Mouse (Mus musculus) Patski (cell line): Measurements from ENCODE around the gene Dyrk2. TPM values are rescaled to one million over a fixed set of nuclear protein-coding genes. Genes with fewer than 3 reads are reported as not detected.
A peak's percentile ranks its signal among the peaks of the same experiment; 100 is the strongest.

Experiments used
- ATAC-seq: fragments of 100-300 bp; one replicate; pipeline ENCODE4 v1.8.0; 2021
- CTCF ChIA-PET: fragments of 350-600 bp; sonication (Branson Sonifier 250); formaldehyde crosslinking; loops from one replicate; lab custom pipeline; 2022; ENCODE audit warnings: inconsistent platforms; lab: Charles Lee
- POLR2A ChIA-PET: fragments of 350-600 bp; sonication (Branson Sonifier 250); formaldehyde crosslinking; loops from one replicate; lab custom pipeline; 2022; ENCODE audit warnings: antibody characterized with exemption, inconsistent platforms; lab: Charles Lee
- DNase-seq: peaks from one replicate; pipeline ENCODE4 v3.0.0-alpha.2; 2011; ENCODE audit warnings: low read depth, low spot score
- H3K27me3 ChIP-seq: fragments of 371-371 bp; one replicate; pipeline ENCODE4 v1.5.1; 2021
- CTCF ChIP-seq: fragments of 100-300 bp; IDR thresholded peaks from one replicate; pipeline ENCODE4 v1.5.1; 2021
- in situ Hi-C: fragments of 300-500 bp; cut with MboI; formaldehyde crosslinking; loops from 3 replicates; pipeline ENCODE4 v1.11.1; 2018; ENCODE audit warnings: low pct_unique_long_range_greater_than_20kb, mixed read lengths
- polyA plus RNA-seq: library from polyadenylated mRNA; unstranded; gene quantifications from one replicate; pipeline ENCODE4 v1.2.3, GENCODE M21; 2021

Dyrk2 gene
- polyA plus RNA-seq, 1 experiment from 2014 or later, result 19.7 TPM

DNA sequence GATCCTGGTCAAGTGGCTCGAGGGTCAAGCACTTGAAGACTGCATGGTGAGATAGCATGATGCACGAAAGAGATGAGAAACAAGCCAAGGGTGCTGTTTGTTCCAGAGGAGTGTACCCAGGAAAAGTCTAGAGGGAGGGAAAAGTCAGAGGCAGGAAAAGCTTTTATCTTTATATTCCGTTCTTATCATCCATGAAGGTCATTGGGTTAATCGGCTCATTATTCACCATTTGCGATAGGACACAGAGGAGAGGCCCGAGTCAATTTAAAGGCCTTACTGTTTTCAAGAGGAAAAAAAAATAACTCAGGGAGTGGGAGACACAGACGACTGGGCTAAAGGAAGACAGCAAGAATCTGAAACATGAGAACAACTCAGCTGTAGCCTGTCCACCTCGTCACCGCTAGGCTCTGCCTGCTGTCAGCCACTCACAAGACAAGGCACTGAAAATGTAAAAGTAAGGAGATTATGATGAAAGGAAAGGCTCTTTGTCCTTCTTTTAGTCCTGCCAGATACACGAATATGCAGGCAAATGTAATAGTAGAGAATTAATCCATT, 22.9 kb downstream of the Dyrk2 start:
- no peaks in the 10 kb centered on the region for H3K27me3 ChIP-seq
- in situ Hi-C loops, result no loop called here
- ChIA-PET CTCF (no interaction called here), POLR2A (no interaction called here)
- ATAC-seq (no peak), DNase-seq (no peak)
- no peak for TF ChIP-seq CTCF

DNA sequence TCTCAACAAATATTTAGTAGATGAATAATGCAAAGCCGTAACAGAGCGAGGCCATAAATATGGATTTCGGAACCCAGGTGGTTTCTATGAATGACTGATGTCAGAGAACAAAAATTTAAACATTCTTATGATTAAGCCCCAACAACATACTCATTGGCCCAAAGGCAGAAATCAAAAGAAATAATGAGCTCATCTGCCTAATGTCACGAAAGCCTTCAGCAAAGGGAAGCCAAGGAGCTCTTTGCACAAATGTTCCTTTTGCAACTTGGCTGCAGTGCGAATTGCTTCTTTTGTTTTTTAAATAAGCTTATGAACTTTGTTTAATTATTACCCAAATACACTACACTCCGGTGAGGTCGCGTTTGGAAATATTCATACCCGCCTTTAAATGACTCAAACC, 29.4 kb downstream of the Dyrk2 start:
- CTCF ChIA-PET, result interaction anchor here (1.1 to 1.2 kb wide), 2 partner anchors 10 to 12 kb away, joined by 3 to 4 read pairs; no protein-coding TSS in a partner anchor
- peak; percentile 81 for ATAC-seq
- DNase-seq, result peak; percentile 66
- POLR2A ChIA-PET, result no interaction called here
- no peak for TF ChIP-seq CTCF
- H3K27me3 ChIP-seq, result no peaks in the 10 kb centered on the region
- in situ Hi-C loops, result no loop called here

DNA sequence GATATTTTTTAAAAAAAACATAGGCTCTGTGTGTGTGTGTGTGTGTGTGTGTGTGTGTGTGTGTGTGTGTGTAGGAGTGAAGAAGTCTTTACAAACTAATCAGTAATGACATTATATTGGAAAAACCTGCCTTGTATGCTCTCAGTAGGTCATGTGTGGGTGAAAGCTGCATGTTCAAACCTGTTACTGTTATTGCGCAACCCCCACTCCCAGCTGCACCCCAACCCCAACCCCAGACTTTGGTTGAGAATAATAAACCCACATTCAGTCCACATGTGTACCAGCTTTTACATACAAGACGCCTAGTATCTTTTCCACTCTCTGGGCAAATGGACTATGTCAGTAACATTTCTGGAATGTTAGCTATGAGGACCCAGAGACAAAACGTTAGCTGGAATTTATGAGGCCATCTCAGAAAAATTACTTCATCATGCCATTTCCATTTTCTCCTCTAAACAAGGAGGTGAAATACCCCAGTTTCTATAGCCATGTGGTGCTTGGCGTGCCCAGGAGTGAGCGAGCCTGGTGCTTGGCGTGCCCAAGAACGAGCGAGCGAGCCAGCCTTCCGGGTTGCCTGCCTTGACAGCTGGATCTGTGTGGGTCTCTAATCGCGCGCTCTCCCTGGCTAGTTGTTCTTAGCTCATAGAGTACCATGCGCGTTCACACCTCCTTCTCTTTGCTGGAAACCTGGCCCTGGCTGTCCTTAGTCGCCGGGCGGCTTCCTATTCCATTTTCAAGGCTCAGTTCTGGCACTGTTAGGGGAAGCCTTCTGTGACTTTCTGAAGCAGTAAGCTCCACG, 30.5 kb downstream of the Dyrk2 start:
- in situ Hi-C loops, result no loop called here
- TF ChIP-seq CTCF, result no peak
- DNase-seq (no peak), ATAC-seq (peak; percentile 63)
- no peaks in the 10 kb centered on the region for H3K27me3 ChIP-seq
- POLR2A ChIA-PET, result no interaction called here
- CTCF ChIA-PET, result interaction anchor here (1.2 to 1.7 kb wide), 2 partner anchors 11 to 13 kb away, joined by 3 to 4 read pairs; no protein-coding TSS in a partner anchor

DNA sequence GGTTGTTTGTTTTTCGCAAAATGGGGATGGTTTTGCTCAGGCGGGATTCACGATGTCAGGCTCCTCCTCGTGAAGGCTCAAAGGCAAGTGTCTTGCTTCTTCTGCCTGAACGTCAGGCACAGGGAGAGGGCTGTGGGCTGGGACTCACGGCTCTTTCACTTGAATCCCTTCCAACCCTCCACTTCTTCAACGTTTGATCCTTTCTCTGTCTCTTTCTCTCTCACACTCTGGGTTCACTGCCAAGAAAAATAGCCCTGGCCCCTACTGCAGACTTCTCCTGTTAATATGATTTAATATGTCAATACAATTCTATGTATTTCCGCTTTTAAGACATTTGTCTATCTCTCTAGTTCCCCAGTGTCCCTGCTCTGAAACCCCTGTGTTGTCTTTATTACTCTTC, 32.4 kb downstream of the Dyrk2 start:
- in situ Hi-C loops, result no loop called here
- H3K27me3 ChIP-seq, result no peaks in the 10 kb centered on the region
- ATAC-seq (no peak), DNase-seq (no peak)
- ChIA-PET CTCF (no interaction called here), POLR2A (no interaction called here)
- TF ChIP-seq CTCF, result no peak

DNA sequence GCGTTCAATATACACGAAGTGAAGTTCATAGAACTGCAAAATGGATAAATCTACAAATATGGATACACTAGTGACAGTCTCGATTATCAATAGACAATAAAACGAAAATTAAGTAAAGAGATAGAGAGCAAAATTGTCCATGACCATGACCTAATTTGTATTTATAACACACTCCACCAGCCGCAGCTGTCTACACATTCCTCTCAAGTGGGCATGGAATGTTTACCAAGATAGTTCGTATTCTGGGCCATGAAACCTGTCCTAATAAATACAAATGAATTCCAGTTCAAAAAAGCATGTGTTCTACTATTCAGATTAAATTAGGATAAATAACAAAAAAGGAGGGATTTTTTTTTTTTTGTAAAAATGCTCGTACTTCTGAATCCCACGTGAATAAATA, 38.8 kb downstream of the Dyrk2 start:
- no peak for TF ChIP-seq CTCF
- DNase-seq (no peak), ATAC-seq (no peak)
- in situ Hi-C loops, result no loop called here
- CTCF ChIA-PET, result no interaction called here
- H3K27me3 ChIP-seq, result no peaks in the 10 kb centered on the region
- POLR2A ChIA-PET, result no interaction called here

DNA sequence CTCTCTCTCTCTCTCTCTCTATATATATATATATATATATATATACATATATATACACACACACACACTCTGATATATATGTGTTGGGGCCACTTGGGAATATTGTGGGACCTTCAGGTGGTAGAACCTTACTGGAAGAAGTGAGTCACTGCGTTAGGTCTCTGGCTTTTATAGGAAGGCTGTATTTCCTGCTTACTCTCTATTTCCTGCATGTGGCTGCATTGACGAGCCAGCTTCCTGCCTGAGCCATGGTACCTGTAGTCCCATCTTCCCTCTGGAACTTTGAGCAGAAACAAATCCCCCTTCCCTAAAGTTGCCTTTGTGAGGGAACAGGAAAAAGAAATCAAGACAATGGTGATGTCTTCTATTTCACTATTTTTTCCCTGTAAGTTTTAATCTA, 40.4 kb downstream of the Dyrk2 start:
- CTCF ChIA-PET, result no interaction called here
- in situ Hi-C loops, result no loop called here
- POLR2A ChIA-PET, result no interaction called here
- no peaks in the 10 kb centered on the region for H3K27me3 ChIP-seq
- DNase-seq (no peak), ATAC-seq (no peak)
- no peak for TF ChIP-seq CTCF

DNA sequence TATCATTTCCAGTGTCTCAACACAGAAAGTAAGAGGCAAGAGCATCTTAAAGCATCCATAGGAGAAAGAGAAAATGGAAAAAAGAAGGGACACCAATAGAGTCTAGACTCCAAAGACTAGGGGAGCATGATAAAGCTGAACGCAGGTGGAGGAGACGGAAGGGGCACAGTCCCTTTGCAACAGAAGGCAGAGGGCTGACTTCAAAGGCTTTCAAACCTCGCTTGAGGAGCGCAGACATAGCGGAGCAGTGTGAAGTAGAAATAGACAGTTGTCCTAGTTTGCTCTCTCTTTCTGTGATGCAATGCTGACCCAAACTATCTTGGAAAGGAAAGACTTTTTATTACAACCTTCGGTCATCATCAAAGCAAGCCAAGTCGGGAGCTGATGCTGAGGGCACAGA, 42.9 kb downstream of the Dyrk2 start:
- ChIA-PET POLR2A (no interaction called here), CTCF (interaction anchor here (1.5 kb wide), 1 partner anchor 12 kb away, joined by 4 read pairs; no protein-coding TSS in a partner anchor)
- in situ Hi-C loops, result no loop called here
- H3K27me3 ChIP-seq, result no peaks in the 10 kb centered on the region
- no peak for TF ChIP-seq CTCF
- no peak for ATAC-seq
- DNase-seq, result no peak

DNA sequence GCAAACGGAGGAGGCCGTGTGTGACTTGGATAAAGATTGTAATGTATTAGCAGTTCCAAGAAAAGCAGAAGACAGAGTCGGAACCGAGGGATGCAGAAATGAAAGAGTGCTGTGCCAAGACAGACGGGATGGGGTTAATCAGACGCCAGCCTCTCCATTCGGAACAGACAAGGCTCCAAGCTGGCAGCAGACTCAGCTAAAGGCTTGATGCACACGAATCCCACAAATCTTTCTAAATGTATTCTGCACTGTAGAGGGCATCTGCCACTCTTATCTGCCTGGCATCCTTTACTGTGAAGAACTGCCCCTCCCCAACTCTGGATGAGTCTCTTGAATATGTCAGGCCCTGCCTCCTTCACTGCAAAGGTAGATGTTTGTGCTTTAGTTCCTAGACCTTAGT, 45.2 kb downstream of the Dyrk2 start:
- ChIA-PET CTCF (no interaction called here), POLR2A (no interaction called here)
- no peak for TF ChIP-seq CTCF
- in situ Hi-C loops, result no loop called here
- DNase-seq, result no peak
- ATAC-seq, result no peak
- H3K27me3 ChIP-seq, result no peaks in the 10 kb centered on the region

DNA sequence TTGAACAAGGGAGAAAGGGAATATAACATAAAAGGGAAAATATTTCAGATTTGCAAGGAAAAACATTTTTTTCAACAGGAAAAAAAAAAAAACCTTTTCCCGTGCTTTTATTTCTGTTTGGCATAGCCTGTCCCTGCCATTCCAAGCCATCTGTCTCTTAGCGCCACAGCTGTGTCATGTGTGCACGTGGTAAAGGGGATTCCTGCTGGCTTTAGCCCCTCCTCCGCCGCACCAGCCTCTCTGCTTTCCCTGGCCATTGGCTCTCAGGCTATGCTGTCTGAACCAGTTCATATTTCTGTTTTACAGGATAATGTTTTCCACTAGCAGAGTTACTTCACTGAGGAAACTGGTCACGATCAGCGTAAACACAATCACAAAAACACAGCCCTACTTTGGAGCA, 49.1 kb downstream of the Dyrk2 start:
- no peak for TF ChIP-seq CTCF
- DNase-seq, result no peak
- in situ Hi-C loops, result no loop called here
- POLR2A ChIA-PET, result no interaction called here
- no peaks in the 10 kb centered on the region for H3K27me3 ChIP-seq
- CTCF ChIA-PET, result no interaction called here
- no peak for ATAC-seq

DNA sequence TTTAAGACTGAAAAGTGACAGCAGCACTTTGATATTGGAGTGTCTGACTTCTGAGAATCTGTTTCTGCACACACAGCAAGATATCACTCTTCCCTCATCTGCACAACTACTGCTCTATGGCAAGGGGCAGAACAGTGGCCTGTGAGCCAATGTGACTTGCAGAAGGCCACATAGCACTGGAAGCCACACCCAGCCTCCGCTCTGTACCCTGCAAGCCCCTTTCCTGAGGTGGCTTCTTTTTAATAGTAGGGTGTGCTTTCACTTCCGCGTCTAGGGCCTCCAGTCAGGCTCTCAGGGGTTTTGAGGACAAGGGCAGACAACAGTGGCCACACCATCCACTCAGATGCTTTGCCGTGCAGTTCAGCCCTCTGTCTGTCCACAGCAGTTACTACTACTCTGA, 50.2 kb downstream of the Dyrk2 start:
- in situ Hi-C loops, result no loop called here
- no peaks in the 10 kb centered on the region for H3K27me3 ChIP-seq
- ChIA-PET POLR2A (no interaction called here), CTCF (no interaction called here)
- ATAC-seq (no peak), DNase-seq (no peak)
- TF ChIP-seq CTCF, result no peak

DNA sequence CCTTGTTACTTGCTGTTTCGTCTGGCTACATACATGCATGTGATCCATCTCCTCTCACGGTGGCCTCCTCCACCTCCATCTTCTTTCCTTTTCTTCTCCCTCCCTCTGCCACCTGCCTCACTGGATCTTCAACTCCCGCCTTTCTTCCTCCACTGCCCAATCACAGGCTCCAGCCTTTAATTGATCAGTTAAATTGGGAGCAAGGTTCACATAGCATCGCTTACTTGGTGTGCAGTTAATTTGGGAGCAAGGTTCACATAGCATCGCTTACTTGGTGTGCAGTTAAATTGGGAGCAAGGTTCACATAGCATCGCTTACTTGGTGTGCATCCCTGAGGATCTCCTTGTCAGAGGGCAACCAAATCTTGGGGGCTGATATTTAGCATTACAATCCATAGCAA, 52.9 kb downstream of the Dyrk2 start:
- ATAC-seq, result no peak
- no peak for TF ChIP-seq CTCF
- DNase-seq, result no peak
- no peaks in the 10 kb centered on the region for H3K27me3 ChIP-seq
- POLR2A ChIA-PET, result no interaction called here
- CTCF ChIA-PET, result no interaction called here
- in situ Hi-C loops, result no loop called here

DNA sequence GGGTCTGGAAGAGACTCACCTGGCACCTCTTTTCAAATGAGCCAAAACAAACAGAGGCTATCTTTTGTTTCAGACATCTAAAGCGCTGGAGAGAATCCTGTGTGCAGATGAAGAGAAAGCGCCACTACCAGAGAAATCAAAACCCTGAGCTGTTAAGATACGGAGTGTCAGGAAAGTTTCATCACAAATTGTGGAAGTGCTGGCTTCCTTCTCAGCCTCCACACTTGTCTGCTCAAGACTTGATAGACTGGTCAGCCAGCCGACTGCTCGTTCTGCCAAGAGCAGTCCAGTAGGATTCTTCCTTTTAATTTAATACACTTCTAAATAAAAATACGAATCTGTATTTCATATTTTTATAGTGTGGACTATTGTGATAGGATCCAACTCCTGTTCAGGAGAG, 58.1 kb downstream of the Dyrk2 start:
- DNase-seq, result no peak
- TF ChIP-seq CTCF, result no peak
- ChIA-PET CTCF (no interaction called here), POLR2A (no interaction called here)
- no peaks in the 10 kb centered on the region for H3K27me3 ChIP-seq
- no peak for ATAC-seq
- in situ Hi-C loops, result no loop called here
